Mouse (Mus musculus): ENCODE data around the gene Fbxl17.

- TF ChIP-seq GATA1 (IDR thresholded peaks at IDR 0.05; ENCODE audit: low read depth, low read length), result no peak
- no peak for TF ChIP-seq RAD21 (IDR thresholded peaks at IDR 0.05; ENCODE audit: low read depth, low read length)
Measured at GRCm38 (mm10) chr17:63053311-63053710, 446.5 kb downstream of the Fbxl17 start.

All from MEL (cell line).